8 mouse cellular contexts compared by ENCODE assay signal in genomic region chr2:34770951-34771350, GRCm38 (mm10). TPM values are rescaled to one million over a fixed set of nuclear protein-coding genes. Genes with fewer than 3 reads are reported as not detected.
A peak's percentile ranks its signal among the peaks of the same experiment; 100 is the strongest.
DNase-seq lines count a peak whose midpoint lies in the region; ATAC-seq and TF ChIP-seq lines count a peak whose summit lies in the region.

No protein-coding gene starts in this region.

- 4% methylated on average over 6 of the region's 6 CpGs for WGBS in heart, embryonic 12.5 days
- 3% methylated on average over 6 of the region's 6 CpGs for WGBS in forebrain, embryonic 15.5 days
- WGBS in liver, embryonic 16.5 days (ENCODE audit: insufficient replicate concordance): 3% methylated on average over 6 of the region's 6 CpGs

- H3K9me3 ChIP-seq in heart, embryonic 12.5 days (replicated peaks): no peaks in the 10 kb centered on the region
- peaks cover 4% of the 10 kb centered on the region; the same call in 1 of the 2 replicates for H3K9me3 ChIP-seq in E14TG2a.4 (ENCODE audit: low read length)
- H3K9me3 ChIP-seq in forebrain, embryonic 15.5 days: no peaks in the 10 kb centered on the region
- H3K9me3 ChIP-seq in liver, embryonic 16.5 days (replicated peaks; ENCODE audit: control insufficient read depth, low read length): no peaks in the 10 kb centered on the region

- DNase-seq in heart, adult 18-20 months: no peak
- DNase-seq in ovary, postnatal 10 days (ENCODE audit: low spot score): no peak
- no peak for DNase-seq in adrenal gland, adult (ENCODE audit: inconsistent age in 2 of 2, low spot score in 1 of 2)

- peak overlapping the region; percentile 89 for H3K27ac ChIP-seq in heart, embryonic 12.5 days (ENCODE audit: poor library complexity, severe bottlenecking)
- H3K27ac ChIP-seq in forebrain, embryonic 15.5 days (replicated peaks): peak overlapping the region; percentile 88
- peak overlapping the region; percentile 76 for H3K27ac ChIP-seq in liver, embryonic 16.5 days (ENCODE audit: low read length)

- H3K9ac ChIP-seq in heart, embryonic 12.5 days: peak overlapping the region; percentile 93
- H3K9ac ChIP-seq in forebrain, embryonic 15.5 days (replicated peaks): peak overlapping the region; percentile 90
- peak overlapping the region; percentile 82 for H3K9ac ChIP-seq in liver, embryonic 16.5 days (ENCODE audit: low read depth, low read length)

- peak overlapping the region; percentile 67 for H3K4me2 ChIP-seq in heart, embryonic 12.5 days
- H3K4me2 ChIP-seq in forebrain, embryonic 15.5 days (replicated peaks): peak overlapping the region; percentile 49
- peak overlapping the region; percentile 75 for H3K4me2 ChIP-seq in liver, embryonic 16.5 days (ENCODE audit: low read depth, low read length)

- peak overlapping the region; percentile 96 for H3K4me3 ChIP-seq in heart, embryonic 12.5 days
- H3K4me3 ChIP-seq in E14TG2a.4 (replicated peaks; ENCODE audit: low read length): peak overlapping the region; percentile 92
- H3K4me3 ChIP-seq in forebrain, embryonic 15.5 days: peak overlapping the region; percentile 90
- H3K4me3 ChIP-seq in liver, embryonic 16.5 days (ENCODE audit: low read depth, low read length): peak overlapping the region; percentile 99

- peaks cover 33% of the 10 kb centered on the region for H3K4me1 ChIP-seq in heart, embryonic 12.5 days (replicated peaks)
- peaks cover 43% of the 10 kb centered on the region for H3K4me1 ChIP-seq in E14TG2a.4 (replicated peaks; ENCODE audit: low read depth, low read length)
- peaks cover 39% of the 10 kb centered on the region for H3K4me1 ChIP-seq in forebrain, embryonic 15.5 days
- H3K4me1 ChIP-seq in liver, embryonic 16.5 days (ENCODE audit: control insufficient read depth, low read depth, low read length): peaks cover 32% of the 10 kb centered on the region

- peaks cover 32% of the 10 kb centered on the region for H3K36me3 ChIP-seq in heart, embryonic 12.5 days
- peaks cover 51% of the 10 kb centered on the region for H3K36me3 ChIP-seq in E14TG2a.4 (ENCODE audit: insufficient read depth, low read length)
- peaks cover 25% of the 10 kb centered on the region for H3K36me3 ChIP-seq in forebrain, embryonic 15.5 days
- H3K36me3 ChIP-seq in liver, embryonic 16.5 days (ENCODE audit: control insufficient read depth, insufficient read depth): peaks cover 31% of the 10 kb centered on the region

- H3K27me3 ChIP-seq in heart, embryonic 12.5 days (replicated peaks): no peaks in the 10 kb centered on the region
- no peaks in the 10 kb centered on the region for H3K27me3 ChIP-seq in E14TG2a.4 (ENCODE audit: insufficient read depth, low read length)
- no peaks in the 10 kb centered on the region for H3K27me3 ChIP-seq in forebrain, embryonic 15.5 days
- no peaks in the 10 kb centered on the region for H3K27me3 ChIP-seq in liver, embryonic 16.5 days (ENCODE audit: control insufficient read depth, insufficient read depth, low read depth, low read length)

- TF ChIP-seq CTCF in E14TG2a.4 (conservative IDR thresholded peaks at IDR 0.05; ENCODE audit: low read length): no peak

- no peak for ATAC-seq in heart, embryonic 12.5 days (ENCODE audit: insufficient number of reproducible peaks, low FRiP score)
- ATAC-seq in forebrain, embryonic 15.5 days (replicated peaks): no peak
- no peak for ATAC-seq in liver, embryonic 16.5 days (ENCODE audit: low read depth)
- no peak for ATAC-seq in megakaryocyte-erythroid progenitor cell, adult 5-6 weeks (replicated peaks; ENCODE audit: low FRiP score, low TSS enrichment, poor library complexity, severe bottlenecking)

RNA-seq across cellular contexts. Expression of gene Hspa5, which starts 0.8 kb away (rescaled TPM):
- polyA plus RNA-seq in heart, embryonic 12.5 days (2016; fragmentation: Nextera tagmentation; extraction: Ambion mirVana): 916 and 917 TPM in 2 replicates
- total RNA-seq in heart, adult 18-20 months (2021): 100 to 1,000 TPM; 563 to 758 TPM
- 384 and 395 TPM in 2 replicates for polyA plus RNA-seq in forebrain, embryonic 15.5 days (2015; fragmentation: Nextera tagmentation; extraction: Ambion mirVana)
- 538 and 557 TPM in 2 replicates for polyA plus RNA-seq in liver, embryonic 16.5 days (2015; fragmentation: Nextera tagmentation; extraction: Ambion mirVana)
- total RNA-seq in megakaryocyte-erythroid progenitor cell, adult 5-6 weeks (2014; fragmentation: Nextera tagmentation): 185 and 219 TPM in 2 replicates
- 866 and 884 TPM in 2 replicates for total RNA-seq in megakaryocyte-erythroid progenitor cell, adult 5-6 weeks (2017)

RNA-seq across cellular contexts. Expression of gene Gapvd1, which starts 15.9 kb away (rescaled TPM):
- polyA plus RNA-seq in heart, embryonic 12.5 days (2016; fragmentation: Nextera tagmentation; extraction: Ambion mirVana): 78.5 and 81.3 TPM in 2 replicates
- 10 to 100 TPM; 39.7 to 40.2 TPM for total RNA-seq in heart, adult 18-20 months (2021)
- polyA plus RNA-seq in forebrain, embryonic 15.5 days (2015; fragmentation: Nextera tagmentation; extraction: Ambion mirVana): 122 and 134 TPM in 2 replicates
- 91.2 and 94.6 TPM in 2 replicates for polyA plus RNA-seq in liver, embryonic 16.5 days (2015; fragmentation: Nextera tagmentation; extraction: Ambion mirVana)
- 75.3 and 87.5 TPM in 2 replicates for total RNA-seq in megakaryocyte-erythroid progenitor cell, adult 5-6 weeks (2014; fragmentation: Nextera tagmentation)
- 84.3 and 99.7 TPM in 2 replicates for total RNA-seq in megakaryocyte-erythroid progenitor cell, adult 5-6 weeks (2017)

RNA-seq across cellular contexts. Expression of gene Rabepk, which starts 28.8 kb away (rescaled TPM):
- polyA plus RNA-seq in heart, embryonic 12.5 days (2016; fragmentation: Nextera tagmentation; extraction: Ambion mirVana): 26.0 and 26.1 TPM in 2 replicates
- total RNA-seq in heart, adult 18-20 months (2021): 10 to 100 TPM; 13.5 to 15.5 TPM
- 25.5 and 30.8 TPM in 2 replicates for polyA plus RNA-seq in forebrain, embryonic 15.5 days (2015; fragmentation: Nextera tagmentation; extraction: Ambion mirVana)
- polyA plus RNA-seq in liver, embryonic 16.5 days (2015; fragmentation: Nextera tagmentation; extraction: Ambion mirVana): 17.3 and 22.5 TPM in 2 replicates
- total RNA-seq in megakaryocyte-erythroid progenitor cell, adult 5-6 weeks (2014; fragmentation: Nextera tagmentation): 23.3 and 30.8 TPM in 2 replicates
- 46.9 and 53.8 TPM in 2 replicates for total RNA-seq in megakaryocyte-erythroid progenitor cell, adult 5-6 weeks (2017)

RNA-seq across cellular contexts. Expression of gene Fbxw2, which starts 55.2 kb away (rescaled TPM):
- polyA plus RNA-seq in heart, embryonic 12.5 days (2016; fragmentation: Nextera tagmentation; extraction: Ambion mirVana): 60.1 and 66.9 TPM in 2 replicates
- total RNA-seq in heart, adult 18-20 months (2021): 10 to 100 TPM; 46.9 to 49.2 TPM
- polyA plus RNA-seq in forebrain, embryonic 15.5 days (2015; fragmentation: Nextera tagmentation; extraction: Ambion mirVana): 111 and 113 TPM in 2 replicates
- 51.0 and 52.9 TPM in 2 replicates for polyA plus RNA-seq in liver, embryonic 16.5 days (2015; fragmentation: Nextera tagmentation; extraction: Ambion mirVana)
- total RNA-seq in megakaryocyte-erythroid progenitor cell, adult 5-6 weeks (2014; fragmentation: Nextera tagmentation): 46.3 and 61.9 TPM in 2 replicates
- 73.6 and 75.1 TPM in 2 replicates for total RNA-seq in megakaryocyte-erythroid progenitor cell, adult 5-6 weeks (2017)
